Mouse (Mus musculus) heart, adult 2 months (tissue): ENCODE results near the gene Ttll11.

Experiments used
- CTCF ChIP-seq: fragments of 200-600 bp; IDR thresholded peaks from 2 replicates; pipeline ENCODE4 v1.8.1; 2022; ENCODE audit warnings: antibody characterized with exemption, mild to moderate bottlenecking, moderate library complexity
- EP300 ChIP-seq: fragments of 200-500 bp; IDR thresholded peaks from 2 replicates; pipeline ENCODE4 v1.6.1; 2011; ENCODE audit warnings: low read depth, low read length, control low read depth; ENCODE audit not compliant: insufficient read depth
- POLR2A ChIP-seq: fragments of 200-500 bp; IDR thresholded peaks from 2 replicates; pipeline ENCODE4 v1.6.1; 2011; ENCODE audit warnings: mild to moderate bottlenecking, low read depth, low read length, control low read depth; ENCODE audit not compliant: insufficient read depth

- TF ChIP-seq EP300 (no peak), CTCF (no peak), POLR2A (no peak)
Observed at GRCm38 (mm10) chr2:35739669-35740254, 240.0 kb downstream of the Ttll11 start.
